Mouse (Mus musculus) lung, adult 18-20 months (tissue): Measurements from ENCODE around the gene Brca1.
"Not testable (repeated sequence)": the region's sequence is repeated elsewhere in the genome, so short reads cannot be mapped to it uniquely, and the experiment has no call there.

Experiments used
- DNase-seq, 2 experiments: peaks; one replicate each; pipeline ENCODE4 v3.0.0; 2022; ENCODE audit warnings: mixed read lengths in 2 of 2

Brca1 gene

DNA sequence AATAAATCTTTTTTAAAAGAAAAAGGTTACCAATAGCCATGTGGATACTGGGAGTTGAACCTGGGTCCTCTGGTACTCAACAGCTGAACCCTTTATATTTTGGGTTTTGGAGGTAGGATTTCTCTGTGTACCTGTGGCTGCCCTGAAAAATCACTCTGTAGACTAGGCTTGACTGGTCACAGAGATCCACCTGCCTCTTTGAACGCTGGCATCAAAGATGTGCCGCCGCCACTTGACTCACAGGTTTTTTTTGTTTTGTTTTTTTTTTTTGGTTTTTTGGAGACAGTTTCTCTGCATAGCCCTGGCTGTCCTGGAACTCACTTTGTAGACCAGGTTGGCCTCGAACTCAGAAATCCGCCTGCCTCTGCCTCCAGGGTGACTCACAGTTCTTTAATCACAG is 104.0 kb downstream of the Brca1 start:
- DNase-seq = no peak

DNA sequence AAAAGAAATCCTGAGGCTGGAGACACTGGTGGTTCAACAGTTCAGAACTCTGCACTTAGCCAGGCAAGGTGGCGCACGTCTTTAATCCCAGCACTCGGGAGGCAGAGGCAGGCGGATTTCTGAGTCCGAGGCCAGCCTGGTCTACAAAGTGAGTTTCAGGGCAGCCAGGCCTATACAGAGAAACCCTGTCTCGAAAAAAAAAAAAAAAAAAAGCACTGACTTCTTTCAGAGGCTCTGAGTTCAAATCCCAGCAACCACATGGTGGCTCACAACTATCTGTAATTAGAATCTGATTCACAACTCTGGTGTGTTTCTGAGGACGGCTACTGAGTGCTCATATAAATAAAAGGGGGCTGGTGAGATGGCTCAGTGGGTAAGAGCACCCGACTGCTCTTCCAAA is 104.9 kb downstream of the Brca1 start:
- not testable (repeated sequence) for DNase-seq

DNA sequence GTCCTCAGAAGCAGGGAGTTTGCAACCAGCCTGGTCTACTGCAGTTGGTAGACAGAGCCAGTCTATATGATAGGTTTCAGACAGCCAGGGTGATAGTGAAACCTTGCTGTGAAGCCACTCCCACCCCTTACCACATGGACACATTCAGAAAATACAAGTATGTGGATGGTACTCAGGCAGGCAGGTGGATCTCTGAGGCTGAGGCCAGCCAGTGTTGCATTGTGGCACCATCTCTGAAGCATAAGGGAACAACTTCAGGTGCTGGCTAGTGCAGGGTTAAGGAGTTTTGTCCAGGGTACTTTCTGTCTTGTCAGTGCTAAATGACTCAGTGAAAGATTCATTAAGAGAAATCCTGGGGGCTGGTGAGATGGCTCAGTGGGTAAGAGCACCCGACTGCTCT is 105.4 kb downstream of the Brca1 start:
- DNase-seq = no peak

DNA sequence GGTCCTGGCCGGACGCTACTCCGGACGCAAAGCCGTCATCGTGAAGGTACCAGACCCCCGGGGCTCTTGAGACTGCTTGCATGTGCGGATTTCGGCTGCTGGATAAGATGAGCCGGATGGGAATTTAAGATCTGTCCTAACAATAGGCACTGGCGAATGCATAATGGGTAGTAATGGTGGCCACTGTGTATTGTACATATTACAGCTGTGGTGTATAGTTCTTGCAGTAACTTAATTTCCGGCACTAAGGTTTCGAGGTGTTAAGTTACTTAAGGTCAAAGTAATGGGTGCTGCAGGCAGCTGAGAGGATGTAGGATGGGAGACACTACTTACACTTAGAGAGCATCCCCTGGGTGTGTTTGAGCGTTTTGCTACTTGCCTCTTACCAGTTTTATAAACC is 109.0 kb downstream of the Brca1 start:
- DNase-seq = no peak

DNA sequence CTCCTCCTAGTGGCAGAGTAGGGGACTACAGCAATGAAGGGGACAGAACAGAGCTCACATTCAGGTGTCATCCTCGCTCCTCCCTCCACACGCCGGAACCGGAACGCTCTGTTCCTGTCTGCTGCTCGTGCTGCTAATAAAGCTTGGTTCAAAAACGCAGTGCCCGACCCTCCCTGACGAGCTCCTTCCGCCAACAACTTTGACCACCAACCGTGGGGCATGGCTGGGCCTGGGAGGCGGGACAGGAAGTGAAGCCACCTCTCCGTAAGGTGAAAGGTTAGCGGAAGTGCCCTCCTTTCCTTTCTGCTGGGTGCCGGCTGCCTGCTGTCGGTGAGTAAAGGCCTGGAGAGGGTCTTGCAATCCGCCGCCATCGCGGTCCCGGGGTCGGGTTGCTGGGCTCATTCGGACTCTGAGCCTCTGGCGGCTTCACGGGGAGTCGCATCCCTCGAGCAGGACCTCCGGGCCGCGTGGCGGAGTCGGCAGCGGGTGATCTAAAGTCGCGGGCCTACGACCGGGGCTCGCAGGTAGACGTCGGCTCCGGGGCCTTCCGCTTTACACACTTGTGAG is 109.5 kb downstream of the Brca1 start, which contains the start of gene Rpl27:
TSS of gene Rpl27 (plus strand) at position 172 of the 567 bp plus-strand sequence.
- peak; percentile 99 for DNase-seq

DNA sequence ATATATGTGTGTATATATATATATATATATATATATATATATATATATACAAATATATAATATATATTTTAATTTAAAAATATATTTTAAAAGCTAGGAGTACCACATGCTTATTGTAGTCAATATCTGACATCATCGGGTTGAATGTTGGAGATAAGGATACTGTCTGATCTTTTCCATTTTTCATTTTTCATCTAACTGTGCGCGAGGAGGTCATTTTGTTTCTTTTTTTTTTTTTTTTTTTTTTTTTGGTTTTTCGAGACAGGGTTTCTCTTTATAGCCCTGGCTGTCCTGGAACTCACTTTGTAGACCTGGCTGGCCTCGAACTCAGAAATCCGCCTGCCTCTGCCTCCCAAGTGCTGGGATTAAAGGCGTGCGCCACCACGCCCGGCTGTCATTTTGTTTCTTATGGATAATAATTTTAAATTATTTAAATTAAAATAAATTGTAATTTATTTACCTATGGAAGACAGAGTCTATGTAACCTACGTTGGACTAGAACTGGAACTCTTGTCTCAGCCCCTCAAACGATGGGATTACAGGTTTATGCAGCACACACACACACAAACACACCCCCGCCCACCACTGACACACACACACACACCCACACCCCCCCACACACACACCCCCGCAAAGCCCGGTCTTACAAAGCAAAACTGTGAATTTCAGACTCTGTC is 110.2 kb downstream of the Brca1 start:
- not testable (repeated sequence) for DNase-seq
